Mouse (Mus musculus) megakaryocyte, embryonic 14.5 days (primary cell): ENCODE results near the gene Ddost. TPM values are rescaled to one million over a fixed set of nuclear protein-coding genes. Genes with fewer than 3 reads are reported as not detected.

ENCODE experiments used
- H3K27me3 ChIP-seq: replicated peaks from 2 replicates; pipeline ENCODE3; 2012; ENCODE audit warnings: inconsistent platforms
- H3K36me3 ChIP-seq: replicated peaks from 2 replicates; pipeline ENCODE3; 2012; ENCODE audit warnings: low read length, inconsistent platforms, mixed read lengths
- H3K4me1 ChIP-seq: 2 replicates; pipeline ENCODE4 v1.6.1; 2012; ENCODE audit warnings: inconsistent platforms
- H3K4me3 ChIP-seq: replicated peaks from 2 replicates; pipeline ENCODE3; 2012; ENCODE audit warnings: moderate library complexity, mild to moderate bottlenecking, inconsistent platforms
- H3K9me3 ChIP-seq: 2 replicates; pipeline ENCODE4 v1.6.1; 2012; ENCODE audit warnings: inconsistent platforms
- FLI1 ChIP-seq: IDR thresholded peaks from 2 replicates; pipeline ENCODE4 v1.6.1; 2012; ENCODE audit warnings: low read length, inconsistent platforms, mixed read lengths
- GATA1 ChIP-seq: IDR thresholded peaks from 3 replicates; pipeline ENCODE4 v1.6.1; 2012; ENCODE audit warnings: mixed read lengths, low read length, inconsistent platforms, borderline replicate concordance
- polyA plus RNA-seq: library from polyadenylated mRNA; stranded (reverse); fragments of >175 nt; gene quantifications from 2 replicates; pipeline ENCODE4 v1.2.3, GENCODE M21; 2012; ENCODE audit warnings: low replicate concordance; ENCODE audit not compliant: insufficient read depth

Ddost gene
- polyA plus RNA-seq, 1 experiment: 151 TPM

DNA sequence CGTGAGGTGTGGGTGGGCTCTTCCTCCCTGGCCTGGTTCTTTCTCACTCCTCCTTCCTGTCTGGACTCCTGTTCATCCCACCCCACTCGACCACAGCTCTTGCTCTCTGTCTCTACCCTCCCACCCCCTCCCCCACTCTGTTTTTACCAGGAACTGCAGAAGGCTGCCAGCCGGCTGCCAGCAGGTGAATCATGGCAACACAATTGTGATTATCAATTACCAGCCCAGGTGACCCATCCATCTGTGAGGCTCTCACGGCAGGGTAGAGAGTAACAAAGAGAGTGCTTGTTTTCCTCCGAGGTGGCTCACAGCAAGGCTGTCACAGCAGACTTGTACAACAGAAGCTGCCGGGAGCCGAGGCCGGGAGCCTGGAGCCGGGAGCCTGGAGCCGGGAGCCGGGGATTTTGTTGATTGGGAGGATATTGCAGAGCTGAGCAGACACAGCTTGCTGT is 56.9 kb downstream of the Ddost start:
- peaks cover 50% of the 10 kb centered on the region for H3K27me3 ChIP-seq
- H3K36me3 ChIP-seq: no peaks in the 10 kb centered on the region
- peaks cover 14% of the 10 kb centered on the region for H3K9me3 ChIP-seq
- peaks cover 10% of the 10 kb centered on the region for H3K4me1 ChIP-seq
- TF ChIP-seq FLI1 (no peak), GATA1 (no peak)
- H3K4me3 ChIP-seq: no peak overlapping the region

Other genes with a start within 250 kb of the Ddost start
- gene Hp1bp3, start 88.4 kb upstream of the Ddost start, polyA plus RNA-seq: 14.0 and 53.0 TPM in 2 replicates
- gene Sh2d5, start 54.3 kb upstream of the Ddost start, polyA plus RNA-seq: 11.4 and 15.9 TPM in 2 replicates
- 1.4 and 1.7 TPM in 2 replicates for gene Kif17, start 54.3 kb upstream of the Ddost start, polyA plus RNA-seq
- gene Pink1, start 21.6 kb downstream of the Ddost start, polyA plus RNA-seq: 11.2 and 33.2 TPM in 2 replicates
- gene Cda, start 63.3 kb downstream of the Ddost start, polyA plus RNA-seq: 11.2 and 14.9 TPM in 2 replicates
- not detected in 2 replicates for gene Fam43b, start 91.8 kb downstream of the Ddost start, polyA plus RNA-seq
- 3.4 and 21.8 TPM in 2 replicates for gene Mul1, start 129.9 kb downstream of the Ddost start, polyA plus RNA-seq
- 0.13 and 1.2 TPM in 2 replicates for gene Camk2n1, start 149.6 kb downstream of the Ddost start, polyA plus RNA-seq